Mouse (Mus musculus) R1 (cell line): ENCODE data around the gene Wdr90.

Experiments used
- DNase-seq: peaks from one replicate; pipeline ENCODE4 v3.0.0-alpha.2; 2018; ENCODE audit warnings: low read depth, low spot score

Wdr90 gene

GRCm38 (mm10) chr17:25831451-25832281, 29.6 kb downstream of the Wdr90 start:
- no peak for DNase-seq

DNA sequence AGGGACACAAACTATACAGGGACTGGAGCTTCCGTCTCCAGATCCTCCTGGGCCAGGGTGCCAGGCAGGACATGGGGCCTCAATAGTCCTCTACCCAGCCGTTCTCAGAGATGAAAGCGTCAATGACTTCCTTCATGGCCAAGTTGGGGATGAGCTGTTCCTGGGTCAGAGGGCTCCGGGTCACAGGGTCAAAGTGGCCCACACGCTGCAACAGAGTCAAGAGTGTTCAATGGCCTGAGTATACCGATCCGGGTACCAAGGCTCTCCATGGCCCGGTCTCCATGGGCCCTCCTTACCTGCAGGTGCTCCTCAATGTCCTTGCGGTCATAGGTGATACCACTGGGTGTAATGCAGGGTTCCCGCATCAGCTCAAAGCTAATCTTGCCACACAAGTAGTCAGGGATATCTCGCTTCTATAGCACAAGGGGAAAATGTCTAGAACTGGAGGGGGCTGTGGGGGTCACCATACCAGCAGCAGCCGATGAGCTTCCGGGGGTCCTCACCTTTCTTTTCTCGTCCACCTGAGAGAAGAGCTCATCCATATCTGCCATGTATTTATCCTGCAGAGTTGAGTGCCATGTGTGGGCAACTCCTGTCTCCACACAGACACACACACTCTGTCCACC, 30.4 kb downstream of the Wdr90 start:
- DNase-seq, result no peak

GRCm38 (mm10) chr17:25830200-25830753, 31.0 kb downstream of the Wdr90 start:
- DNase-seq, result no peak

- DNase-seq, result no peak
These were observed 31.7 kb downstream of the Wdr90 start for GRCm38 (mm10) chr17:25829558-25830017.

GRCm38 (mm10) chr17:25828712-25829557, 32.4 kb downstream of the Wdr90 start, which contains the start of gene Jmjd8:
Gene Jmjd8 (plus strand): TSS chr17:25828867.
- DNase-seq, result peak; percentile 88

DNA sequence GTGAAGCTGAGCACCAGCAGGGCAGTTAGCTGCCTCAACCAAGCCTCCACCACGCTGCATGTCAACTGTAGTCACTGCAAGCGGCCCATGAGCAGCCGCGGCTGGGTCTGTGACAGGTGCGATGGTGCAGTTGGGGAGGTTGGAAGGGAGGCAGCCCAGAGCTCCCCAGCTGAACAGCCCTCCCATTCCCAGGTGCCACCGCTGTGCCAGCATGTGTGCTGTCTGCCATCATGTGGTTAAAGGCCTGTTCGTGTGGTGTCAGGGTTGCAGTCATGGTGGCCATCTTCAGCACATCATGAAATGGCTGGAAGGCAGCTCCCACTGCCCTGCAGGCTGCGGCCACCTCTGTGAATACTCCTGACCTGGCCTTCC, 33.1 kb downstream of the Wdr90 start:
- no peak for DNase-seq

GRCm38 (mm10) chr17:25827546-25828222, 33.6 kb downstream of the Wdr90 start:
- DNase-seq, result no peak

DNA sequence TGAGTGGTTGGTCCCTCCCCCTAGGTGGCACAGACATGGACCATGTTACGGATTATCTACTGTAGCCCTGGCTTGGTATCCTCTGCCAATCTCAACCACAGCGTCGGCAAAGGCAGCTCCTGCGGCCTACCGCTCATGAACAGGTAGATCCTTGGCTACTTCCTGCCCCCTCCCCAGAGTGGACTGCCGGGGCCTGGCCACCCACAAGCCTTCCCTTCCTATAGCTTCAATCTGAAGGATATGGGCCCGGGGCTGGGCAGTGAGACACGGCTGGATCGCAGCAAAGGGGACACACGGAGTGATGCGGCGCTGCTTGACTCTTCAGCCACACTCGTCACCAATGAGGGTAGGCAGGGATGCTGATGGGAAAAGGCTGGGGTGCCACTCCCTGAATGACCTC, 34.3 kb downstream of the Wdr90 start:
- DNase-seq, result no peak

- DNase-seq, result no peak
These were observed 35.2 kb downstream of the Wdr90 start for GRCm38 (mm10) chr17:25825984-25826570.

DNA sequence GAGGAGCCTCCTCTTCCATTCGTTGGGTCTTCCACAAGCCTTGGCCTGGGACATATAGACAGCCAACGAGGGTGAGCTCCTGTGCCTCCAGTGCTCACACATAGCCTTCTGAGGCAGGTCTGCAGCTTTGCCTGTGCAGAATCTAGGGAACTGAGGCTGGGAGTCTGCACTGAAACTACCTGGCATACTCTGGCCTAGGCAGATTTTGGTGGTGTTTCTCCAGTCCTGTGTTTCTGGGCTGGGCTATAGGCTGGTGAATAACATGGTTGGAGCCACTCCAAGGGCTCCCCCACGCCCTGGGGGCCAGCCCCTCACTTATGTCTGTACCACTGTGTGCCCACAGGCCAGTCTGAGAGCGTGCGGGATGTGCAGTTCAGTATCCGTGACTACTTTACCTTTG, 36.0 kb downstream of the Wdr90 start:
- no peak for DNase-seq

- peak; percentile 50 for DNase-seq
These were observed 36.7 kb downstream of the Wdr90 start for GRCm38 (mm10) chr17:25824362-25825142.

- DNase-seq, result peak; percentile 96
These were observed 37.8 kb downstream of the Wdr90 start, which contains the start of gene Wdr24 for GRCm38 (mm10) chr17:25823452-25823851. Gene Wdr24 (plus strand): TSS chr17:25823627.

- DNase-seq, result peak; percentile 82
These were observed 42.2 kb downstream of the Wdr90 start for GRCm38 (mm10) chr17:25818851-25819780.

DNA sequence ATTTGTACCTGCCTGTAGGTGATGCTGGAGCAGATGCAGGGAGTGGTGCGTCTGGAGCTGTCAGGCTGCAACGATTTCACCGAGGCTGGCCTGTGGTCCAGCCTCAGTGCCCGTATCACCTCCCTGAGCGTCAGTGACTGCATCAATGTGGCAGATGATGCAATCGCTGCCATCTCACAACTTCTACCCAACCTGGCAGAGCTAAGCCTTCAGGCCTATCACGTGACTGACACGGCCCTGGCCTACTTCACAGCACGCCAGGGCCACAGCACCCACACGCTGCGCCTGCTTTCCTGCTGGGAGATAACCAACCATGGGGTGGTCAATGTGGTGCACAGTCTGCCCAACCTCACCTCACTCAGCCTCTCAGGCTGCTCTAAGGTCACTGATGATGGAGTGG, 43.6 kb downstream of the Wdr90 start:
- DNase-seq, result no peak

DNA sequence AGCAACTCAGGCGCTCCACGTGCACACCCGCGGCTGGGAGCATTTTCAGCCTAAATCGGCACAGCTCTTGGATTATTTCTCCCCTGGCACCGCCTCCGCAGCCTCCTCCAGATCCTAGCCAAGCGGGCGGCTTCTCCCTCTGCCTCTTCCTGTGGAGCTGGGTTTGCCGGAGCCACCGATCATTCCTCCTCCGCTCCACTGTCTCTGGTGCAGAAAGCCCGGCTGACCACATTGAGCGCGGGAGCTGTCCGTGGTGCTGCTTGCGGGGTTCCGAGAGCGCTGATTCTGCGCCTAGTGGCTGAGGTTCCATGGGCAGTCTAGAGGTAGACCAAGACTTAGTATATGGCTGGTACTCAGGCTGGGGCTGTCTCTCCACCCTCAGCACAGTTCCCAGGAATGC, 47.8 kb downstream of the Wdr90 start:
- peak; percentile 91 for DNase-seq

DNA sequence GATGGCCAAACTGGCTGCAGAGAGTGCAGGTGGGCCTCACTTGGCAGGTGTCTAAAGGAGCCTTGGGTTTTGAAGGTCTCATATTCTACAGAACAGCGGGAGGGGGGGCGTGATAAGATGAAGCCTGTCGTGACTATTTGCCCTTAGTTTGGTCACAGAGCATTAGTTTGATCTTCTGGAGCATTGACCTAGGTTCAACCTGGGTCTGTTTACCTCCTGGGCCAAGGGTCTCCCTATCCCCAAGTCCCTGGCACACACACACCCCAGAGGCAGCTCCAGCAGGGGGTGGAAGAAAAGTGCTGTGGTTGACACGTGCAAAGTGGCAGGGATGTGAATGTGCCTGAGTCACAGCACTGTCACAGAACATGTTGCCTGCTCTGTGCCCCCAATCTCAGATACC, 50.4 kb downstream of the Wdr90 start:
- DNase-seq, result no peak

DNA sequence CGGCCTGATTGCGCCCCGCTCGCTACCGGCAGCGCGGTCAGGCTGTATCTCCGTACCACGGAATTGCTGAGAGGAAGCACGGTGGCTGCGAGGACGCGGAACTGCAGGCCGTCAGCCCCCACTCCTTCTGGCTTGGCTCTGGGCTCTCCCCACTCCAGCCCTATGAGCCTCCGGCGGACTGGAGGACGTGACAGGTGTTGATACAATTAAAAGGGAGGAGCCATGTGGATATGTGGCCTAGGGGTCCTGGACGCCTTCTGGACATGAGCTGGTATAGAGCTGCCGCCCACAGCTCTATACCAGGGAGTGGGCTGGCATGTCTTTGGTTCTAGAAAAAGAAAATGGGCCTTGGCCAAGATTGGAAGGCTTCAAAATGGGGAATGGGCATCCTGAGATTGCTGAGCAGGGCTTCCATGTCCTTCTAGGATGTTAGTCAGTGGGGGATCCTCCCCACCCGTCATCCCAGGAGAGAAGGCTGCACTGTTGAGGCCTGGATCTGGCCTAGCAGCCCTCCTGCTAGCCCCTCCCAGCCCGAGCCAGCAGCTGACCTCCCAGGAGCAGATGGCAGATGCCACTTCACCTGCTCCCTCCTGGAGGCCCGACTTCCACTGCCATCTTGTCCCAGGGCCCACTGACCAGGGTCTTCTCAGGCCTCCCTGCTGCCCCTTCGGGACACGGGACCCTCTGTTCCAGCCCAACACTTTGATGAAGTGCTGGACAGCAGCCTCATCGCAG, 51.5 kb downstream of the Wdr90 start:
- no peak for DNase-seq
